Mouse (Mus musculus) heart, adult 18-20 months (tissue): Measurements from ENCODE around the gene Fat2. TPM values are rescaled to one million over a fixed set of nuclear protein-coding genes. Genes with fewer than 3 reads are reported as not detected.
A peak's percentile ranks its signal among the peaks of the same experiment; 100 is the strongest.

ENCODE experiments used
- DNase-seq, 2 experiments: peaks; one replicate each; pipeline ENCODE4 v3.0.0; 2021 to 2022; ENCODE audit warnings: mixed read lengths in 1 of 2
- total RNA-seq, 2 experiments: library from RNA; stranded (reverse); gene quantifications; 2 replicates each; pipeline ENCODE4 v1.2.3; 2021

Gene Fat2
- total RNA-seq, 2 experiments from 2014 or later = 0.13 to 0.15 TPM

DNA sequence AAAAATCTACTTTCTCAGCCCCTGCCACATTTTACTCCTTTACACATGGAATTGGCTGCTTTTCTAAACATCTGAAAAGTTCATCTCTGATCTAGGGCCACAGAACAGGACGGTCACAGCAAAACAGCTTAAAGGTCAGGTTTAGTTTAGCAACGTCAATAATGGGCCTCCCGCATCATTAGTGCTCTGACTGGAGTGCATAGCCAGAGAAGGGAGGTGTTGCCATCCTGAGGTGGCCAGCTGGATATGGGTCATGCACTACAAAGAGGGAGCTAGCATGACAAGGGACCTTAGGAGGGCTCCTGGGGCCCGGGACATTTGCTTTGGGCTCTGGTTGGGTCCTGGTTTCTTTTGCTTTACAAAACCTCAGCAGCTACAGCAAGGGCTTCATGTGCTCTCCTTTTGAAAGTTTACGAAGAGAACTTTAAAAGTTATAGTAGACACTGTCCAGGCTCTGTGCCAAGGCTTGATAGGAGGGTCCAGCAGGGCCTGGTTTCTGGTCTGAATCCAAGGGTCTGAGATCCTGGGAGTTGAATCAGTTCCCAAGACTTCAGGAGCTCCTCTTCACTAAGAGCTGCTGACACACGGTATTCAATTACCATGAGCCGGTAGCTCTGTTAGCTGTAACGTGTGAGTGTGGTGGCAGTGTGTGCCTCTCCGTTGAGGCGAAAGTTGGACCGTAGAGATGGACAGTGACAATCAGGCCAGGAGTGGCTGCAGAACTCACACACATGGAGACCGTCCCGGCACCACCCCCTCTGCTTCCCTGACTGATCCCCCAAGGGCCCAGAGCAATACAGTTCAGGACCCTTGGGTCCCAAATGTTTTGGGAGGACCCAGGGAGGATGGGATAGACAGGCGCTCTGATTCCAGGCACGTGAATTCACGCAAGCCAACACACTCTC, 6.2 kb downstream of the Fat2 start:
- DNase-seq = peak in 1 of 2 experiments; percentile 5

DNA sequence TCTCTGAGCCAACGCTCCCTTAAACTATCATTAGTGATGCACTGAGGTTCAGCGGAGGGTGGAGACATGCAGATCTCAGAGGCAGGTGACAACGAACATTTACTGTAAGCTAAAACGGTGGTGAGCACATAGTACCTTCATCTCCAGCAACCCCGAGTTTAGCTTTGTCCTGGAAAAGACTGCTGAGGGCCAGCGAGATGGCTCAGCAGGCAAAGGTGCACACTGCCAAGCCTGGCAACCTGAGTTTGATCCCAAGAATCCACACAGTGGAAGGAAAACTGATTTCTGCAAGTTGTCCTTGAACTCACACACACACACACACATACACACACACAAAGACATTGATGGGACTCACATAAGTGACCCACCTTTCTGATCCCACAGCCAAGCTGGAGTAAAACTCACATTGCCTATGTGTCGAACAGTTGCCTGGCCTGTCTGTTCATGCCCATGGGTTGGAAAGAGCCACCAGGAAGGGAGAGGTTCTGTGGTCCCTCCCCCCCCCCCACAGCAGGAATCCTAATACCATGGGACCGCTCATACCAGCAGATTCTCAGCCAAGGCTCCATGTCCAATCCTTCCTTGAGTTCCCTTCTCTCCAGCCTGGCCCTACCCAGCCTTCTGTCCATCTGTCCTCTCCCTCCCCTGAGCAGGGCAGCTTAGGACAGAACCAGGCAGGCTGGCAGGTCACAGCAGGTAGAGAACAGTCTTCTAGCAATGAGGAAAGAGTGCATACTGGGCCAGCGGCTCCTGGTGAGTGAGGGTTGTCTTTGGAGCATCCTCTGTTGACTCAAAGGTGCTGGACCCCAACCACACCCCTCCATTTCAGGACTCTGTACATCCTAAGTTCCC, 8.6 kb downstream of the Fat2 start:
- DNase-seq = no peak

GRCm38 (mm10) chr11:55327111-55327510, 9.3 kb downstream of the Fat2 start:
- no peak for DNase-seq

- DNase-seq = no peak
Observed at GRCm38 (mm10) chr11:55326211-55326610, 10.2 kb downstream of the Fat2 start.

GRCm38 (mm10) chr11:55323854-55324253, 12.5 kb downstream of the Fat2 start:
- DNase-seq = peak in 1 of 2 experiments; percentile 7

DNA sequence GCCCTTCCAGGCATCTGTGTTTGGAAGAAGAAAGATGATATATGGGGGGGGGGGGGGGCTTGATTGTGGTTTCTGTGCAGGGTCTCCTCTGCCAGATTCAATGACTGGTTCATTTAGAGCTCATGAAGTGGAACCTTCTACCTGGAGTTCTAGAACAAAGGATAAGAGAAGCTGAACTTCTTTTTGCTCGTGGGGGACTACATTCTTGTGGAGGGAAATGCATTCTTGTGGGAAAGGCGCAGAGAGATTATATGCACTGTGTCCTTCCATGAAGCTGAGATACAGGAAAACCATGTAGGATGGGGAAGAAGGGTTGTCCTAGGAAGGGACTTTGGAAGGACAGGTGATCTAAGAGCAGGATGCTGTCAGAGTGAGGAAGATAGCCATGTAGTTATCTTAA, 15.4 kb downstream of the Fat2 start:
- no peak for DNase-seq

GRCm38 (mm10) chr11:55315966-55316365, 20.4 kb downstream of the Fat2 start:
- DNase-seq = no peak

- no peak for DNase-seq
Observed at GRCm38 (mm10) chr11:55314704-55315047, 21.7 kb downstream of the Fat2 start.

DNA sequence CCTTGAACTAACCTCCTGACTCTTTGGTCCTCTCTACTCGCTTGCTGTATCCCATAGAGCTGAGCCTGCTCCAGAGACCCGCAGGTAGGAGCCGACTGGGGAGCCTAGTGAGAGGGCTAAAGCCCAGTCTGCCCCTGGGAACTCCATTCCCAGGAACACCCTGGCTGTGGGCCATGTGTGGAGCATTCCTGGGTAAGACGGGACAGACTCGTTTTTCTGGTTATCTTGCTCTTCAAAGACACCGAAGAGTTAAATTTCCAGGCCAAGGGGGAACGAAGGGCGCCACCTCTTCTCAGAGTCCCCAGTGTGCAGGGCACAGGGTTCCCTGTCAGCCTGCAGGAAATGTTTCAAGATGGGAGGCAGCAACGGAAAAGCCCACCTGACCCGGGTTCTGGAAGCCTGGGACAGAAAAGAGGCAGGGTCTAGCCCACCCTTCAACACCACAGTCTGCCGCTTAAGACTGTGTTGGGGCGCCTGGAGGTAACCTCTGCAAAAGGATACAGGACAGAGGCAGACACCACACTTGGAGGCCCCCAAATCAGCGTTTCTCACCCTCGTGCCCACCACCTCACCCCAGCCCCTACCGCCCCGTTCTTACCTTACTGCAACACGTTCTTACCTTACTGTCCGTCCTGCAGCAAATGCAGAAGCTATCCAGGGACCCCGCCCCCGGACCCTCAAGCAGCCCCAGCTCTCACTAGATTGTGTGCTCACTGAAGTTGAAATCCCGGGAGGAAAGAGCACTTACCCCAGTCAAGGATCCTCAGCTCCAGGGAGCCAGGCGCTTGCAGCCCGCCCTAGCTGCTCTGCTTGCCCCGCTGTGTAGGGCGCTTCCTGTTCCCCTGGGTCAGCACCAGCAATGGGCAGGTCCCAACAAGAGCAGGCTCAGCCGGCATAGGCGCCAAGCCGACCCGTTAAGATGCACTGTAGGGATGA, 22.3 kb downstream of the Fat2 start:
- DNase-seq = no peak

DNA sequence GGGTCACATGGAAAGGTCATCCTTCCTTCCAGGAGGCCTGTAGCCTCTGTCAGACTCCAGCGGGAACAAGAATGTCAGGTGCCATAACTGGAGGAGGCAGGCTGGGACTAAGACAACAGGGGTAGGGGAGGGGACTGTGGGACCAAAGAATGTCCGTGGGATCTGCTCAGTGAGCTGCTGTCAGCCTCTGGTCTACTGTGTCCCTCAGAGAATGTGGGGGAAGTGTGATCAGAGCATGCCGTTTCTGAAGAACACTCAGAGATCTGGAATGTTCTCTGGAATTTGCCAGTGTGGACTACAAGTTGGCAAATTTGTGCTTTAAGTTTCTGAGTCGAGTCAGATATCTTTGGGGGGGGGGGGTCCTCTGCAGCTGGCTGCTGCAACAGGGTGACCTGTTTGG, 34.0 kb downstream of the Fat2 start:
- DNase-seq = no peak

GRCm38 (mm10) chr11:55293179-55293578, 43.2 kb downstream of the Fat2 start:
- DNase-seq = no peak

- no peak for DNase-seq
Observed at GRCm38 (mm10) chr11:55291901-55292300, 44.5 kb downstream of the Fat2 start.

DNA sequence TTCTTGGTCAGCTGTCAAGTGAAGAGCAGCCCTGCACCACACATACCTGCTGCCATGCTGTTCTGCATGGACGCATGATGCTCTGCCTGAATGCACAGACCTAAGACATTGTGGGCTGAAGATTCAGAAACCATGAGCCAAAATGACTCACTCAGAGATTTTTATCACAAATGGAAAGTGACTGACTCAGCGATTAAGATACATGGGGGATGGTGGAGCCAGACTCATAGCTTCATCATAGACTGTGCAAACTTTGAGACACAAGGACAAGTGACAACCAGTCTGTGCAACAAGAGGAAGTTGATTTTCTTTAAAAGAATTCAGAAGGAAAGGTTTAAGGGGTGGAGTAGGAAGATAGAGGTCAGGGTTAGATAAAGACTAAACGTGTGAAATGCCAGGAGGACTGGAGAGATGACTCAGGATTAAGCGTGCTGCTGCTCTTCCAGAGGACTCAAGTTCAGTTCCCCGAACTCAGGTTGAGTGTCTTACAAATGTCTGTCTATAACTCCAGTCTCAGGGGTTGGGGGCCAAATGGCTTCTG, 46.4 kb downstream of the Fat2 start:
- DNase-seq = no peak

- no peak for DNase-seq
Observed at GRCm38 (mm10) chr11:55274756-55275155, 61.6 kb downstream of the Fat2 start.

DNA sequence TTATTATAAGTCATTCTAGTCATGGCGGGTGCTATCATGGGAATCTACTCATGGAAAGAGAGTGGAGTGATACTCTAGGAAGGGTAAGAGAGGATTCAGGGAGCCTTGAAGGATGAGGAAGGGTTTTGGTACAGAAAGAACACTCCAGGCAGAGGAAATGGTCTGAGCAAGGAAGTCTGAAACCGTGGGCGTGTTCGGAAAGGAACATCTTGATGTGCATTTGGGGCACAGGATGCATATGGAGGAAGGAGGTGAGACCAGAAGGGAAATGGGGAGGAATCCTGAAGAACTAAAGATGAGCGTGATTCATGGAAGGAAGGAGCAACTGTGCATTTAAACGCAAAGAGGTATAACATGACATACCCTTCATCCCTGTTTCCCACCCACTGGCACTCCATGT, 67.8 kb downstream of the Fat2 start:
- DNase-seq = no peak

DNA sequence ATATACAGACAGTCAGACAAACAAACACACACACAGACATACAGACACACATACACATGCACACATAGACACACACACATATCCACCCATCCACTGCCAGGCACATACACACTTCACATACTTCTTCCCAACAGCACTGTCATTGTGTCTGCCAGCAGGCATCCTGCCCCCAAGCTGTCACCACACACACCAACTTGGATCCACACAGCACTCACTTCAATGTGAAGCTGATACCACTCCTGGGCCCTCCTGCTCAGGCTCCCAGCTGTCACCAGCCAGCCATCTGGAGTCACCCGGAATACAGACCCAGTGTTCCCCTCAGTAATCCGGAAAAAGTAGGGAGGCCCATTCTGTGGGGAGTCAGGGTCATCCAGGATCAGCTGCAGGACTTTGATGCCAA, 70.7 kb downstream of the Fat2 start:
- peak in 1 of 2 experiments; percentile 18 for DNase-seq

GRCm38 (mm10) chr11:55264318-55264717, 72.0 kb downstream of the Fat2 start:
- no peak for DNase-seq

DNA sequence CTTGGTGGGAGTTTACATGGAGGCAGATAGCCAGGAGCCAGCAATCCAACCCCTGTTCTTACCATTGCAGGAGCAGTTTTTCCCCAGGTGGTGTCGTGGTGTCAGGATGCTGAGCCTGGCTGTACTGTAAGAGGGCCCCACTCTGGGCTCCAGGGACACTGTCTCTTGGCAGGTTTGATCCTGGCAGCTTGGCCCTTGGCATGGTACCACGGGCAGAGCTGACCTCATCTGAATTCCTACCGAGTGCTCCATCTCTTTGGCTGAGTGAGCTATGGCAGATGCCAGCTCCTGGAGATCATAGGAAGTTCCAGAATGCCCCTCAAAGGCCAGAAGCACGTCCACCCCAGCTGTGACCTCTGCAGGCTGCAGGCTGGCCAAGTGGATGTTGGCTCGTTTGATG, 74.4 kb downstream of the Fat2 start:
- peak; percentile 77 to 82 for DNase-seq

GRCm38 (mm10) chr11:55261105-55261504, 75.3 kb downstream of the Fat2 start:
- no peak for DNase-seq

DNA sequence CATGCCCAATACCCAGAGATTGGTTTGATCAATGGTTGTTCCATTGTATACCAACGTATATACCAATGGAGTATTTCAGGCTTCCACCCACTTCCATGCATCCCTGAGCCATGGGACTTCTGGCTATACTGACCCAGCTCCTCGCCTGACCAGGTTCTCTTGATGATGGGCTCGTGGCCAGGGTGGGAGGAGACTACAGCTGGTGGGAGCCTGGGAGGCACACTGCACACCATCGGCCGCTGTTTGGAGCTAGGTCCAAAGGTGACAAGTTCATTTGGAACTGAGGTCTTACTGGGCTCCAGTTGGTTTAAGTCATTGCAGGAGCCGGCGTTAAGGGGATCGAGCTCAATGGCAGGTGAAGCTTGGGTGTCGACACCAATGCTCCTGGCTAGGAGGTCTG, 83.0 kb downstream of the Fat2 start:
- no peak for DNase-seq

DNA sequence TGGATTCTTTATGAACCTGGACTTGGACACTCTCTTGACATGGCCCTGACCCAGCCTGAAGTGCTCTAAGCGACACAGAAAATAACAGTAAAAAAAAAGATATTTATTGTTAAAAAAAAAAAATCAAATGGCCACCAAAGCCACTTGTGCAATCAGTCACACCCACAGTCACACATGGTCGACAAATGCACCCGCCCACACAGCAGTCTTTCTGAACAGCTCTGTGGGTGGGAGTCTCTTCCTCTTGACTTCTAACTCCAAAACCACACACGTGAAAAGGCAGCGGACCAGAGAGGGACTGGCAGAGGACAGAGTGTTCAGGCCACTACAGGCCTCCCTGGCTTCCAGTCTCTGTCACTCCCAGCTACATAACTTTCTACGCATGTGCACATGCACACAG, 85.8 kb downstream of the Fat2 start:
- DNase-seq = no peak

DNA sequence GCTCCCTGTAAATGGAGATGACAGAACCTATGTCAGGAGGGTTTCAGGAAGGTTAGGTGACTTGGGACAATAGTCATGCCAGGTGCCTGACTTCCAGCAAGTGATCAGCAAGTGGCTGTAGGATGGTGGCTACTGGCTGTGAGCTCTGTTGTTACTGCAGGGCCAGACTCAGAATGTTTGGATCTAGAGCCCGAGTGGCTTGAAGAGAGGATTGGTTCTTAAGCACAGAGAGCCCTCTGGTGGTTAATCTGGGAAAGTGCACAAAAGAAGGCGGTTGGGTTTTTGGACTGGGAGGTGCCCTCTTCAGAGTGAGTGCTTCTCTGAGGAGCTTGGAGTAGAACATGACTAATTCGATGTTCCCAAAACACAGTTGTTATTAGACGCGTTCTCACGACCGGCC, 95.8 kb downstream of the Fat2 start:
- peak; percentile 79 to 82 for DNase-seq
